Comparison of ENCODE assay signal across 15 mouse cellular contexts in the genomic region with DNA sequence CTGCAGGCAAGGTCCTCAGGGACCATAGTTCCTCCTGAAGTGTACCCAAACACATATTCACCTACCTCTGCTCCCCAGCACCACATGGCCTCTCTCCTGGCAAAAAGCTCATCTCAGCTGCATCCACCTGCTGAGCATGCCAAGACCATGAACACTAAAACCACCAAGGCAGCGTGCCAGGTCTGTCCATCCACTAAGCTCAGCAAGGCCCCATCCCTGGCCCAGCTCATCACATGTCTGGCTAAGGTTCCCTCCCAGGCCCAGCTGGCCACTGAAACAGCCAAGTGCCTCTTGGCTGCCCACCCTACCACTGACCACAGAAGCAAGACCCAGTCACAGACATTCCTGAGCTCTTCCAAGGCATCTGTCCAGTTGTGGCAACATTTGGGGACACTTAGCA. TPM values are rescaled to one million over a fixed set of nuclear protein-coding genes. Genes with fewer than 3 reads are reported as not detected.
DNase-seq lines count a peak whose midpoint lies in the region; ATAC-seq and TF ChIP-seq lines count a peak whose summit lies in the region.
"Had no signal": no experiment of that assay in that cellular context is flagged by ENCODE, and none has a peak within 500 bp of the region (broad histone marks: within the 10 kb centered on the region; RNA-seq: fewer than 3 reads in every experiment).

No protein-coding gene starts in this region.

- no peaks in the 10 kb centered on the region for H3K79me2 ChIP-seq in heart, adult 2 months (replicated peaks; ENCODE audit: control insufficient read depth, insufficient read depth, low read length)

- WGBS in heart, adult 2 months: 88% methylated on average over 1 of the region's 1 CpGs
- 93% methylated on average over 1 of the region's 1 CpGs for WGBS in heart, embryonic 12.5 days
- WGBS in thymus, adult 2 months: 81% methylated on average over 1 of the region's 1 CpGs

- no peaks in the 10 kb centered on the region for H3K9me3 ChIP-seq in heart, embryonic 12.5 days (replicated peaks)
- H3K9me3 ChIP-seq: limb, embryonic 15.5 days had no signal

- peaks cover 3% of the 10 kb centered on the region; the same call in 1 of the 2 replicates for H3K4me1 ChIP-seq in heart, adult 2 months (ENCODE audit: control insufficient read depth, insufficient read depth, low read length)
- no peaks in the 10 kb centered on the region for H3K4me1 ChIP-seq in heart, embryonic 12.5 days (replicated peaks)
- no peaks in the 10 kb centered on the region for H3K4me1 ChIP-seq in thymus, adult 2 months (replicated peaks; ENCODE audit: control insufficient read depth, insufficient read depth, low read length)
- H3K4me1 ChIP-seq: limb, embryonic 15.5 days had no signal

- no peak for TF ChIP-seq CTCF in heart, adult 2 months (IDR thresholded peaks at IDR 0.05)
- TF ChIP-seq CTCF in thymus, adult 2 months (IDR thresholded peaks at IDR 0.05; ENCODE audit: borderline replicate concordance, control insufficient read depth, extremely low read depth, insufficient read depth, low read length, poor library complexity): no peak

- no peaks in the 10 kb centered on the region for H3K27me3 ChIP-seq in heart, adult 2 months (ENCODE audit: control insufficient read depth, insufficient read depth, low read length)
- H3K27me3 ChIP-seq in heart, embryonic 12.5 days (replicated peaks): peaks cover under 1% of the 10 kb centered on the region; the same call in 1 of the 2 replicates
- H3K27me3 ChIP-seq in thymus, adult 2 months (ENCODE audit: control insufficient read depth, insufficient read depth, low read length): no peaks in the 10 kb centered on the region
- H3K27me3 ChIP-seq: limb, embryonic 15.5 days had no signal

- no peak overlapping the region for H3K9ac ChIP-seq in heart, adult 2 months (ENCODE audit: low read depth, low read length)
- no peak overlapping the region for H3K9ac ChIP-seq in heart, embryonic 12.5 days
- H3K9ac ChIP-seq: limb, embryonic 15.5 days had no signal

- H3K27ac ChIP-seq in heart, adult 2 months: no peak overlapping the region
- no peak overlapping the region for H3K27ac ChIP-seq in heart, embryonic 12.5 days (ENCODE audit: poor library complexity, severe bottlenecking)
- H3K27ac ChIP-seq in thymus, adult 2 months (ENCODE audit: control insufficient read depth, insufficient read depth, low read length): no peak overlapping the region
- H3K27ac ChIP-seq: left cerebral cortex, adult 2 months; limb, embryonic 15.5 days had no signal

- H3K4me3 ChIP-seq in heart, adult 2 months: no peak overlapping the region
- no peak overlapping the region for H3K4me3 ChIP-seq in heart, embryonic 12.5 days
- no peak overlapping the region for H3K4me3 ChIP-seq in thymus, adult 2 months (ENCODE audit: control insufficient read depth, insufficient read depth, low read length)
- H3K4me3 ChIP-seq: left cerebral cortex, adult 2 months; limb, embryonic 15.5 days had no signal

- DNase-seq in heart, adult 2 months: peak in 1 of 2 experiments; percentile 34
- peak; percentile 74 for DNase-seq in Muller cell, postnatal 12 days (ENCODE audit: inconsistent ontology term)
- peak; percentile 42 for DNase-seq in adrenal gland, postnatal 10 days
- DNase-seq in heart, postnatal 14 days: peak; percentile 47 to 54
- DNase-seq in lung, postnatal 14 days: no peak
- no peak for DNase-seq in thymus, adult 2 months
- DNase-seq: kidney, postnatal 14 days; lung, adult 2 months; right cerebral cortex, postnatal 4 days; thymus, postnatal 36 days had no signal

- H3K4me2 ChIP-seq in heart, embryonic 12.5 days: no peak overlapping the region
- H3K4me2 ChIP-seq: limb, embryonic 15.5 days had no signal

- TF ChIP-seq EP300 in heart, adult 2 months (IDR thresholded peaks at IDR 0.05; ENCODE audit: insufficient read depth, low read depth, low read length): 0 out of 2 replicates have a peak, but pooled peaks have one; percentile 21

- no peak for TF ChIP-seq POLR2A in heart, adult 2 months (IDR thresholded peaks at IDR 0.05; ENCODE audit: insufficient read depth, low read depth, low read length)
- TF ChIP-seq POLR2A in thymus, adult 2 months (IDR thresholded peaks at IDR 0.05; ENCODE audit: control insufficient read depth, extremely low read depth, insufficient read depth, low read length, poor library complexity): no peak

- H3K36me3 ChIP-seq in heart, adult 2 months (ENCODE audit: control insufficient read depth, insufficient read depth, low read length): no peaks in the 10 kb centered on the region
- H3K36me3 ChIP-seq in heart, embryonic 12.5 days: no peaks in the 10 kb centered on the region
- no peaks in the 10 kb centered on the region for H3K36me3 ChIP-seq in thymus, adult 2 months (ENCODE audit: control insufficient read depth, insufficient read depth, low read length)
- H3K36me3 ChIP-seq: limb, embryonic 15.5 days had no signal

- intact Hi-C loops in heart, adult 2 months (cut with DNase I): no loop called here
- intact Hi-C loops in heart, postnatal 14 days (cut with DNase I): no loop called here

- no peak for ATAC-seq in heart, embryonic 12.5 days (ENCODE audit: insufficient number of reproducible peaks, low FRiP score)

RNA-seq across cellular contexts. Expression of gene Iqcn, which starts 7.0 kb away (rescaled TPM):
- not detected for total RNA-seq in heart, adult 2 months (2021)
- 0.06 and 0.12 TPM in 2 replicates for polyA plus RNA-seq in heart, adult 2 months (2012; rRNA removed)
- 0.04 and 0.06 TPM in 2 replicates for polyA plus RNA-seq in heart, embryonic 12.5 days (2016; fragmentation: Nextera tagmentation; extraction: Ambion mirVana)
- under 1 TPM; 0.15 to 0.30 TPM for total RNA-seq in adrenal gland, postnatal 10 days (2021)
- under 1 TPM; 0.10 to 0.12 TPM for total RNA-seq in heart, postnatal 14 days (2021)
- 0.19 and 0.28 TPM in 2 replicates for polyA plus RNA-seq in thymus, adult 2 months (2012; rRNA removed)
- total RNA-seq: megakaryocyte-erythroid progenitor cell, adult 5-6 weeks had no signal
- polyA plus RNA-seq: heart, postnatal 0 days; lung, adult 2 months had no signal

RNA-seq across cellular contexts. Expression of gene Gm3336, which starts 8.0 kb away (rescaled TPM):
- not detected for total RNA-seq in heart, adult 2 months (2021)
- not detected in 2 replicates for polyA plus RNA-seq in heart, adult 2 months (2012; rRNA removed)
- not detected in 2 replicates for polyA plus RNA-seq in heart, embryonic 12.5 days (2016; fragmentation: Nextera tagmentation; extraction: Ambion mirVana)
- not detected for total RNA-seq in adrenal gland, postnatal 10 days (2021)
- total RNA-seq in heart, postnatal 14 days (2021): not detected
- polyA plus RNA-seq in thymus, adult 2 months (2012; rRNA removed): 0.48 and 0.50 TPM in 2 replicates
- total RNA-seq: left cerebral cortex, adult 2 months; megakaryocyte-erythroid progenitor cell, adult 5-6 weeks had no signal
- polyA plus RNA-seq: heart, postnatal 0 days; limb, embryonic 15.5 days had no signal

RNA-seq across cellular contexts. Expression of gene Jund, which starts 11.5 kb away (rescaled TPM):
- 100 to 1,000 TPM; 123 to 127 TPM for total RNA-seq in heart, adult 2 months (2021)
- polyA plus RNA-seq in heart, adult 2 months (2012; rRNA removed): 66.2 and 109 TPM in 2 replicates
- polyA plus RNA-seq in heart, embryonic 12.5 days (2016; fragmentation: Nextera tagmentation; extraction: Ambion mirVana): 183 and 206 TPM in 2 replicates
- 100 to 1,000 TPM; 149 to 185 TPM for total RNA-seq in adrenal gland, postnatal 10 days (2021)
- total RNA-seq in heart, postnatal 14 days (2021): 100 to 1,000 TPM; 159 to 162 TPM
- 540 and 792 TPM in 2 replicates for polyA plus RNA-seq in thymus, adult 2 months (2012; rRNA removed)

RNA-seq across cellular contexts. Expression of gene Pde4c, which starts 13.2 kb away (rescaled TPM):
- total RNA-seq in heart, adult 2 months (2021): 1 to 10 TPM; 2.3 to 2.7 TPM
- polyA plus RNA-seq in heart, adult 2 months (2012; rRNA removed): 10.8 and 11.0 TPM in 2 replicates
- 0.05 and 0.09 TPM in 2 replicates for polyA plus RNA-seq in heart, embryonic 12.5 days (2016; fragmentation: Nextera tagmentation; extraction: Ambion mirVana)
- 1 to 10 TPM; 2.4 to 2.8 TPM for total RNA-seq in adrenal gland, postnatal 10 days (2021)
- total RNA-seq in heart, postnatal 14 days (2021): 1 to 10 TPM; 4.5 to 4.6 TPM
- polyA plus RNA-seq in thymus, adult 2 months (2012; rRNA removed): 4.9 and 6.2 TPM in 2 replicates

RNA-seq across cellular contexts. Expression of gene Lsm4, which starts 37.2 kb away (rescaled TPM):
- total RNA-seq in heart, adult 2 months (2021): 10 to 100 TPM; 56.9 to 64.2 TPM
- polyA plus RNA-seq in heart, adult 2 months (2012; rRNA removed): 54.1 and 68.3 TPM in 2 replicates
- 289 and 301 TPM in 2 replicates for polyA plus RNA-seq in heart, embryonic 12.5 days (2016; fragmentation: Nextera tagmentation; extraction: Ambion mirVana)
- total RNA-seq in adrenal gland, postnatal 10 days (2021): 10 to 100 TPM; 91.5 to 94.7 TPM
- 10 to 100 TPM; 75.0 to 76.5 TPM for total RNA-seq in heart, postnatal 14 days (2021)
- 192 and 199 TPM in 2 replicates for polyA plus RNA-seq in thymus, adult 2 months (2012; rRNA removed)

Comparison
In these comparisons a context has a peak if more than half of its experiments do, and no peak if none do; other contexts are left out.
1. DNase-seq: peak in Muller cell, postnatal 12 days (single experiment), adrenal gland, postnatal 10 days (single experiment) and heart, postnatal 14 days (2 of 2); none in lung, postnatal 14 days (single experiment) and thymus, adult 2 months (single experiment).